Mouse (Mus musculus) embryonic facial prominence, embryonic 15.5 days (tissue): ENCODE results near the gene Gm3752. TPM values are rescaled to one million over a fixed set of nuclear protein-coding genes. Genes with fewer than 3 reads are reported as not detected.
"Not testable (repeated sequence)": the region's sequence is repeated elsewhere in the genome, so short reads cannot be mapped to it uniquely, and the experiment has no call there.

Source experiments
- ATAC-seq: fragments of 200-750 bp; cut with Nextera tagmentation; 2 replicates; pipeline ENCODE4 v1.8.0; 2017; ENCODE audit warnings: low read depth, moderate TSS enrichment; ENCODE audit not compliant: insufficient number of reproducible peaks, low FRiP score, low TSS enrichment
- H3K27ac ChIP-seq: fragments of 300-500 bp; sonication (generic); replicated peaks from 2 replicates; pipeline ENCODE4 v1.5.1; 2015; ENCODE audit warnings: mild to moderate bottlenecking, inconsistent platforms
- H3K27me3 ChIP-seq: fragments of 300-500 bp; sonication (generic); 2 replicates; pipeline ENCODE4 v1.6.1; 2015; ENCODE audit warnings: inconsistent platforms
- H3K36me3 ChIP-seq: fragments of 300-500 bp; sonication (generic); 2 replicates; pipeline ENCODE4 v1.6.1; 2015; ENCODE audit warnings: mild to moderate bottlenecking, inconsistent platforms
- H3K4me1 ChIP-seq: fragments of 300-500 bp; sonication (generic); 2 replicates; pipeline ENCODE4 v1.6.1; 2015; ENCODE audit warnings: inconsistent platforms
- H3K4me2 ChIP-seq: fragments of 300-500 bp; sonication (generic); replicated peaks from 2 replicates; pipeline ENCODE4 v1.6.1; 2015; ENCODE audit warnings: mild to moderate bottlenecking, inconsistent platforms
- H3K4me3 ChIP-seq: fragments of 300-500 bp; sonication (generic); replicated peaks from 2 replicates; pipeline ENCODE4 v1.5.1; 2015; ENCODE audit warnings: mild to moderate bottlenecking, inconsistent platforms
- H3K9ac ChIP-seq: fragments of 300-500 bp; sonication (generic); 2 replicates; pipeline ENCODE4 v1.6.1; 2015; ENCODE audit warnings: inconsistent platforms
- H3K9me3 ChIP-seq: fragments of 300-500 bp; sonication (generic); replicated peaks from 2 replicates; pipeline ENCODE4 v1.6.1; 2016; ENCODE audit warnings: inconsistent platforms
- WGBS: fragments of 180-500 bp; shearing (Covaris S2); methylation state at CpG from one replicate; pipeline ENCODE4 v1.1.7; 2015; 5-methylcytosine and 5-hydroxymethylcytosine counted together
- polyA plus RNA-seq: library from polyadenylated mRNA; unstranded; fragments of >200 nt; fragmentation: Nextera tagmentation; extraction: Ambion mirVana; gene quantifications from 2 replicates; pipeline ENCODE4 v1.2.1, GENCODE M21; 2015

Gene Gm3752
- polyA plus RNA-seq, result 0.56 TPM in 1 of 2 replicates, not detected in the other

DNA sequence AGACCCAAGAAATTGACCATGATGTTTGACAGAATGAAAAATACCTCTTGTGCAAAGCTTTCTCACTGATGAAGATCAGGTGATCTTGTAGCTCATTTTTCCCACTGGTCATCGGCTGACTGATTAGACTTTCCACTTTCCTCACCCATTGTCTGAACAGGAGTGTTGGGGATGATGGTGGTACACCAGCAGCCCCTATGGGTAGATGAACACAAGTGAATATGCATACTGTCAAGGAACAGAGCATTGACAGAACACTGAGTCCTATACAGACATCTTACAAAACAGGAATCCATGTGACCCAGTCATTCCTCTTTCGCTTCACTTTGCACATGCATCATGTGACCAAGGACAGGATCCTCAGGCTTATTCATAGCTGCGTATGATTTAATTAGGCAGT is at the start of gene Gm3752:
Gene Gm3752, minus strand, starts transcription at position 101 of the 400 bp plus-strand sequence.
- not testable (repeated sequence) for H3K4me1 ChIP-seq

DNA sequence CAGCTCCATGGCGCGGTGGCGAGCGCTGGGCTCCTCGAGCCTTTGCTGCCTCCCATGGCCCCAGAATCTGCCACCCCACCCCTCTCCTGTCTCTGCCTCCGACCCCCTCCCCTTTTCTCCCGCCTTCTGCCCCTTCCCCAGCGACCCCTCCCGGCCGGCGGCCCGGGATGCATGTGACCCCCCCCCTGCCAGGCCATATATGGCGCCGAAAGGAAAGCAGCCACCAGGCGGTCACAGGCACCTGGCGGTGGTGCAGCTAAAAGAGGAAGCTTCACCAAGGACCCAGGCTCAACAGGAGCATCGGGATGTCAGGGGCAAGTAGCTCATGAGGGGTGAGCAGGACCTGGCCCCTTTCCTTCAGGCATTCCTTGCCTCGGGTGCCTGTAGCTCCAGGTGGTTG is 5.2 kb upstream of the Gm3752 start:
- not testable (repeated sequence) for H3K9ac ChIP-seq, H3K27me3 ChIP-seq, H3K4me1 ChIP-seq, H3K36me3 ChIP-seq, H3K27ac ChIP-seq, H3K9me3 ChIP-seq, ATAC-seq
- H3K4me3 ChIP-seq, result peak overlapping the region; percentile 36
- peak overlapping the region; percentile 53 for H3K4me2 ChIP-seq
- WGBS, result 0% methylated on average over 13 of the region's 18 CpGs

More for the DNA sequence above, at the start of gene Gm3752:
- H3K27ac ChIP-seq, H3K36me3 ChIP-seq, H3K9ac ChIP-seq, H3K27me3 ChIP-seq, H3K9me3 ChIP-seq, H3K4me2 ChIP-seq, H3K4me3 ChIP-seq, ATAC-seq: not testable (repeated sequence)
- 76% methylated on average over 1 of the region's 3 CpGs for WGBS

DNA sequence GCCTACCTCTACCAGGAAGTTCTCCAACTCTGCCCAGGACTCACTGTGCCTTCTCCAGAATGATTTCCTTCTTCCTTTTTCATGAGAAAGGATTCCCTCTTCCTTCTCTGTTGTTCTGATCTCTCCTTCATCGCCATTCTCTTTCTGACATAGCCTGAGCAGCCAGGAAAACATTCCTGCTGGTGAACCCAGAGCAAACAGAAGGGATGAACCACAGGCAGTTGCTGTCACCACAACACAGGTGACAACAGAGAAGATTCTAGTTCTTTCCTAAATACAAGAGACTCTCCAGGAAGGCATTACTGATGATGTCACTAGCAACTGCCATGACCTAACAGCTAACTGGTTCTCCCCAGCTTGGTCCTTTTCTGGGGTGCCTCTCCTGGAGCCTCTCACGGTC is 32.7 kb downstream of the Gm3752 start, which contains the start of gene Gm3755:
Gene Gm3755, minus strand, starts transcription at position 101 of the 400 bp plus-strand sequence.
- not testable (repeated sequence) for H3K36me3 ChIP-seq, H3K4me2 ChIP-seq, H3K9me3 ChIP-seq, H3K9ac ChIP-seq, H3K27me3 ChIP-seq, H3K4me1 ChIP-seq, H3K4me3 ChIP-seq, H3K27ac ChIP-seq, ATAC-seq
- WGBS, result no CpG with 5 or more reads among the region's 2 CpGs

DNA sequence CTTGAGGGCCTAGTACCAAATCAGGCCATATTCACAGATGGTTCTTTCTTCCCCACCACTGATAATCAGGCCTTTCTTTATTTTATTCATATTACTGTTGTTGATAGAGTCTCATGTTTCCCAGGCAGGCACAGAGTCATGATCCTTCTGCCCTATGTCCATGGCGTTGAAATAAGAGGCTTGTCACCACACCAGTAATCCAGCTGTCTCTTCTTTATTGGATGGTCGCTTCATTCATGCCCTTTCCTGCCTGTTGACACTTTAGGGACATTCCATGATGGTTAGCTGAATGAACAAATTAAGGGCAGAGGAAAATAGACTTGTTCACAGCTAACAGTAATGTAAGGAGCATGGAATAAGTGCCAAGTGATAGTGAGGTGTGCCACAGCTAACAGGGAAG is 61.1 kb downstream of the Gm3752 start:
- not testable (repeated sequence) for H3K9ac ChIP-seq, H3K4me1 ChIP-seq, H3K4me3 ChIP-seq, H3K36me3 ChIP-seq, H3K27ac ChIP-seq, H3K4me2 ChIP-seq, H3K9me3 ChIP-seq, H3K27me3 ChIP-seq, ATAC-seq
- WGBS, result 61% methylated on average over 2 of the region's 2 CpGs

Other genes with a start within 250 kb of the Gm3752 start
- not detected in 2 replicates for gene Gm3727, start 219.0 kb downstream of the Gm3752 start, polyA plus RNA-seq
- 0.35 and 0.46 TPM in 2 replicates for gene Gm3739, start 168.7 kb downstream of the Gm3752 start, polyA plus RNA-seq
- gene Gm5797, start 151.4 kb downstream of the Gm3752 start, polyA plus RNA-seq, result not detected in 2 replicates
- gene Gm8374, start 118.6 kb downstream of the Gm3752 start, polyA plus RNA-seq, result not detected in 2 replicates
- not detected in 2 replicates for gene Gm3755, start 32.8 kb downstream of the Gm3752 start, polyA plus RNA-seq
- 0.18 and 0.40 TPM in 2 replicates for gene Gm3558, start 84.8 kb upstream of the Gm3752 start, polyA plus RNA-seq
- not detected in 2 replicates for gene Gm10338, start 111.8 kb upstream of the Gm3752 start, polyA plus RNA-seq
- gene Gm10128, start 160.2 kb upstream of the Gm3752 start, polyA plus RNA-seq, result not detected in 2 replicates